9 mouse cellular contexts compared by ENCODE assay signal in the genomic region with DNA sequence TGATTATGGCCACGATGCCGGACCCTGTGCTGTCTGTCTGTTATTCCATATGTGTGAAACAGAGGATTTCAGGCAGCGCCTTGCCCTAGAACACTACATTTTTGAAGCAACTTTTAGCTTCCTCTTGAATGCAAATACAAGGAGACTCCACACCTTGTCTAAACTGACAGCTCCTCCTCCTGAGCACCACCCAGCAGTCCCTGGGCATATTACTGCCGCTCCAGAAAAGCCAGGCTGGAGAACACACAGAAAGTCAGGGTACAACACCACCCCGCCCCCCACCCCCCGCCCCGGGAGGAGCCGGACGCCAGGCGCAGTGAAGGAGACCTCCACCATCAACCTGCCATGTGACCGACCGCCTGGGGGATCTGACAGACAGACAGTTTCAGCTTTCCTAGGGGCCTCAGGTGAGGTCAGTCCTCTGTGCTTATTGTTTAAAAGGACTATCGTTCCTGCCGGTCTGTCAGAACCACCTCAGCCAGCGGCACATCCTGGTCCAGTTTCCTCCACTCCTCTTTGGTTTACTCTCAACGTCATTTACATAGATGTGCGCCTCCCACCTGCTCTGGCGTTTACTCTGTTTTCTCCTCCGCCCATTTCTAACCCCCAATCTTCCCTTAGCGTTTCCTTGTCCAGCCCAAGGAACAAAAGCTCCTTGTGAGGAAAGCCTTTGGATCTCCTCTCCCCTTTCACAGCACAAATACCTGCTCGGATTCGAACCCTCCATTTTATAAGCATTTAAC. TPM values are rescaled to one million over a fixed set of nuclear protein-coding genes. Genes with fewer than 3 reads are reported as not detected.
A peak's percentile ranks its signal among the peaks of the same experiment; 100 is the strongest.
DNase-seq lines count a peak whose midpoint lies in the region; ATAC-seq and TF ChIP-seq lines count a peak whose summit lies in the region.
"Had no signal": no experiment of that assay in that cellular context is flagged by ENCODE, and none has a peak within 500 bp of the region (broad histone marks: within the 10 kb centered on the region; RNA-seq: fewer than 3 reads in every experiment).

No protein-coding gene starts in this region.

- no peaks in the 10 kb centered on the region for H3K36me3 ChIP-seq in heart, embryonic 12.5 days
- no peaks in the 10 kb centered on the region for H3K36me3 ChIP-seq in hindbrain, embryonic 11.5 days (ENCODE audit: control insufficient read depth, insufficient read depth, low read length)
- no peaks in the 10 kb centered on the region for H3K36me3 ChIP-seq in midbrain, embryonic 11.5 days (ENCODE audit: control insufficient read depth, insufficient read depth, low read length)

- TF ChIP-seq CTCF in layer of hippocampus, adult 2 months (conservative IDR thresholded peaks at IDR 0.05): no peak

- DNase-seq in heart, postnatal 36 days: no peak
- DNase-seq in ZHBTc4 (ENCODE audit: low read depth, low spot score) (peak; percentile 65), adipocyte (ENCODE audit: low spot score) (no peak)
- peak; percentile 18 for DNase-seq in hindbrain, embryonic 11.5 days (ENCODE audit: low spot score)
- DNase-seq in midbrain, embryonic 11.5 days (ENCODE audit: low spot score, missing footprints): no peak
- DNase-seq in thymus, postnatal 25 days: no peak
- DNase-seq in layer of hippocampus, adult 2 months (ENCODE audit: low spot score in 2 of 2): no peak

- H3K4me1 ChIP-seq in heart, embryonic 12.5 days (replicated peaks): peaks cover 11% of the 10 kb centered on the region
- H3K4me1 ChIP-seq in hindbrain, embryonic 11.5 days (replicated peaks; ENCODE audit: control insufficient read depth, insufficient read depth, low read length): no peaks in the 10 kb centered on the region
- no peaks in the 10 kb centered on the region for H3K4me1 ChIP-seq in midbrain, embryonic 11.5 days (ENCODE audit: control insufficient read depth, insufficient read depth, low read length)

- no peaks in the 10 kb centered on the region for H3K9me3 ChIP-seq in heart, embryonic 12.5 days (replicated peaks)
- no peaks in the 10 kb centered on the region for H3K9me3 ChIP-seq in hindbrain, embryonic 11.5 days (ENCODE audit: control insufficient read depth, low read length)
- H3K9me3 ChIP-seq in midbrain, embryonic 11.5 days (ENCODE audit: control insufficient read depth, low read length): no peaks in the 10 kb centered on the region

- peaks cover 18% of the 10 kb centered on the region; the same call in 1 of the 2 replicates for H3K27me3 ChIP-seq in heart, embryonic 12.5 days (replicated peaks)
- H3K27me3 ChIP-seq in hindbrain, embryonic 11.5 days (ENCODE audit: control insufficient read depth, insufficient read depth, low read length): no peaks in the 10 kb centered on the region
- no peaks in the 10 kb centered on the region for H3K27me3 ChIP-seq in midbrain, embryonic 11.5 days (ENCODE audit: control insufficient read depth, insufficient read depth, low read length)
- H3K27me3 ChIP-seq: CH12.LX had no signal

- H3K4me2 ChIP-seq in heart, embryonic 12.5 days: peak overlapping the region; percentile 63
- H3K4me2 ChIP-seq in hindbrain, embryonic 11.5 days (replicated peaks; ENCODE audit: low read depth, low read length): peak overlapping the region; percentile 15
- H3K4me2 ChIP-seq in midbrain, embryonic 11.5 days: no peak overlapping the region; the same call in 1 of the 2 replicates

- no peak overlapping the region for H3K27ac ChIP-seq in heart, embryonic 12.5 days (ENCODE audit: poor library complexity, severe bottlenecking)
- no peak overlapping the region for H3K27ac ChIP-seq in hindbrain, embryonic 11.5 days (ENCODE audit: low read depth, low read length)
- no peak overlapping the region for H3K27ac ChIP-seq in midbrain, embryonic 11.5 days (ENCODE audit: low read depth, low read length)
- no peak overlapping the region for H3K27ac ChIP-seq in layer of hippocampus, adult 2 months

- H3K4me3 ChIP-seq in heart, embryonic 12.5 days: peak overlapping the region; percentile 29
- no peak overlapping the region for H3K4me3 ChIP-seq in hindbrain, embryonic 11.5 days (ENCODE audit: low read depth, low read length)
- no peak overlapping the region for H3K4me3 ChIP-seq in midbrain, embryonic 11.5 days (ENCODE audit: low read depth, low read length)
- H3K4me3 ChIP-seq in layer of hippocampus, adult 2 months: no peak overlapping the region

- no peak overlapping the region for H3K9ac ChIP-seq in heart, embryonic 12.5 days
- no peak overlapping the region for H3K9ac ChIP-seq in hindbrain, embryonic 11.5 days (ENCODE audit: low read depth, low read length)
- H3K9ac ChIP-seq in midbrain, embryonic 11.5 days (ENCODE audit: low read length): no peak overlapping the region

- no peak for ATAC-seq in heart, embryonic 12.5 days (ENCODE audit: insufficient number of reproducible peaks, low FRiP score)
- peak; percentile 40; the same call in 1 of the 2 replicates for ATAC-seq in hindbrain, embryonic 11.5 days (ENCODE audit: low FRiP score)
- peak; percentile 46; the same call in 1 of the 2 replicates for ATAC-seq in midbrain, embryonic 11.5 days (ENCODE audit: low FRiP score)

- 25% methylated on average over 22 of the region's 22 CpGs for WGBS in heart, embryonic 12.5 days
- 22% methylated on average over 22 of the region's 22 CpGs for WGBS in hindbrain, embryonic 11.5 days
- WGBS in midbrain, embryonic 11.5 days: 22% methylated on average over 22 of the region's 22 CpGs

- intact Hi-C loops in heart, postnatal 36 days (cut with DNase I): no loop called here

RNA-seq across cellular contexts. Expression of a gene that starts 52.8 kb away (rescaled TPM):
- 7.5 and 8.6 TPM in 2 replicates for polyA plus RNA-seq in heart, embryonic 12.5 days (2016; fragmentation: Nextera tagmentation; extraction: Ambion mirVana)
- 1 to 10 TPM; 3.9 to 5.9 TPM for total RNA-seq in heart, postnatal 36 days (2021)
- polyA plus RNA-seq in hindbrain, embryonic 11.5 days (2014; fragmentation: Nextera tagmentation; extraction: Ambion mirVana): 17.3 and 19.3 TPM in 2 replicates
- 16.7 and 16.9 TPM in 2 replicates for polyA plus RNA-seq in midbrain, embryonic 11.5 days (2014; fragmentation: Nextera tagmentation; extraction: Ambion mirVana)
- 10 to 100 TPM in 1 of 2 experiments, 1 to 10 TPM in 1; 9.7 to 11.4 TPM for total RNA-seq in layer of hippocampus, adult 2 months (2021)

Comparison
In these comparisons a context has a peak if more than half of its experiments do, and no peak if none do; other contexts are left out.
1. DNase-seq: peak in ZHBTc4 (single experiment) and hindbrain, embryonic 11.5 days (single experiment); none in heart, postnatal 36 days (0 of 2), midbrain, embryonic 11.5 days (single experiment), adipocyte (single experiment), thymus, postnatal 25 days (single experiment) and layer of hippocampus, adult 2 months (0 of 2).